Mouse (Mus musculus): ENCODE data around the gene Nradd. TPM values are rescaled to one million over a fixed set of nuclear protein-coding genes. Genes with fewer than 3 reads are reported as not detected.

The Nradd gene
- polyA plus RNA-seq (2012; rRNA removed), result 8.0 and 8.9 TPM in 2 replicates

GRCm38 (mm10) chr9:110624361-110625166 lies at the start of gene Nradd:
Nradd (minus strand) TSS chr9:110624452.

GRCm38 (mm10) chr9:110656249-110657221 lies 32.3 kb upstream of the Nradd start, which contains the start of gene Ccdc12:
Ccdc12 (plus strand) TSS chr9:110656503.

DNA sequence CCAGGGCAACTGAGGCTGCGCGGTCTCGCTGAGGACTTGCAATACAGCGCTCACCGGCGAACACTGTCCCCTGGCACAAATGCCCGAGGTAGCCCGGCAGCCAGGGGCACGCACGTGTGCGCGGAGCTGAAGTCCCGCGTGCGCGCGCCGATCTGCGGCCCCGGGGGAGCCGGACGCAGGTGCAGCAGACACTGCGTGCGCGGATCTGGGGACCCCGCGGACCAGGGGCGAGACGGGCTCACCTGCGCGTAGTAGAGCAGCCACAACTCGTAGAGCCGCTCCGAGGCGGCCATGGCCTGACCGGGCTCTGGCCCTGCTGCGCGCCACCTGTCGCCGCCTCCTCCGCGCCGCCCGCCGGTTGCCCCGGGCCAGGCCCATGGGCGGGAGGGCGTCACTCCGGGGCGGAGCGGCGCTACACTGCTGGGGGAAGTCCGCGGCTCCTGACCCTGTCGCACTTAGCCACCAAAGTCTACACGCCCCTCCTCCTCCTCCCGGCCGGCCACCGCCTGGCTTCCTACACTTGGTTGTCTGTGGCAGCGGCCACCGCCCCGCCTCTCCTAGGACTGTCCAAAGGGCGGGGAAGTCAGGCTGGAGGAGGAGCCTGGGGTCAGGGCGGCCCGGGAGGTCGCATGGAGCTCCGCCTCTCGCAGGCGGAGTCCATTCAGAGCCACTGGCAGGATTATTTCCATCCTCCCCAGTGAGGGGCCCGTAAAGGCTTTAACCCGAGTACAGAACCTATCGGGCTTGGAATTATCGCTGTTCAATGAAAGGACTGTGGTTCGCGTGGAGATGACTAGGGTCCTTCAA lies 29.6 kb upstream of the Nradd start, which contains the start of gene Nbeal2:
TSS of gene Nbeal2 (minus strand) at position 507 of the 807 bp plus-strand sequence.

Other genes with a start within 250 kb of the Nradd start
- gene Ptpn23, start 216.2 kb downstream of the Nradd start, polyA plus RNA-seq (2012; rRNA removed), result 34.9 and 36.8 TPM in 2 replicates
- gene Ngp, start 204.7 kb downstream of the Nradd start, polyA plus RNA-seq (2012; rRNA removed), result 0.21 TPM in 1 of 2 replicates, not detected in the other
- gene Klhl18, start 147.8 kb downstream of the Nradd start, polyA plus RNA-seq (2012; rRNA removed), result 6.8 TPM in 2 replicates
- 0.26 and 0.32 TPM in 2 replicates for gene Kif9, start 147.5 kb downstream of the Nradd start, polyA plus RNA-seq (2012; rRNA removed)
- gene Setd2, start 91.9 kb downstream of the Nradd start, polyA plus RNA-seq (2012; rRNA removed), result 9.4 and 11.4 TPM in 2 replicates
- gene Nbeal2, start 29.7 kb upstream of the Nradd start, polyA plus RNA-seq (2012; rRNA removed), result 62.6 and 63.2 TPM in 2 replicates
- gene Ccdc12, start 32.1 kb upstream of the Nradd start, polyA plus RNA-seq (2012; rRNA removed), result 50.0 and 53.6 TPM in 2 replicates
- gene Myl3, start 117.4 kb upstream of the Nradd start, polyA plus RNA-seq (2012; rRNA removed), result 27.2 and 38.0 TPM in 2 replicates
- 9.0 and 13.0 TPM in 2 replicates for gene Pth1r, start 122.7 kb upstream of the Nradd start, polyA plus RNA-seq (2012; rRNA removed)
- not detected in 2 replicates for gene Prss42, start 173.7 kb upstream of the Nradd start, polyA plus RNA-seq (2012; rRNA removed)
- not detected in 2 replicates for gene Prss44, start 189.5 kb upstream of the Nradd start, polyA plus RNA-seq (2012; rRNA removed)
- not detected in 2 replicates for gene Prss43, start 202.2 kb upstream of the Nradd start, polyA plus RNA-seq (2012; rRNA removed)
- not detected in 2 replicates for gene Prss45, start 210.1 kb upstream of the Nradd start, polyA plus RNA-seq (2012; rRNA removed)
- gene Prss46, start 220.1 kb upstream of the Nradd start, polyA plus RNA-seq (2012; rRNA removed), result 0.05 TPM in 1 of 2 replicates, not detected in the other
- gene Prss50, start 233.5 kb upstream of the Nradd start, polyA plus RNA-seq (2012; rRNA removed), result not detected in 2 replicates

Data from stomach, adult 2 months (tissue).